Mouse (Mus musculus): Measurements from ENCODE around the gene Gm6880.
"Not testable (repeated sequence)": the region's sequence is repeated elsewhere in the genome, so short reads cannot be mapped to it uniquely, and the experiment has no call there.

DNA sequence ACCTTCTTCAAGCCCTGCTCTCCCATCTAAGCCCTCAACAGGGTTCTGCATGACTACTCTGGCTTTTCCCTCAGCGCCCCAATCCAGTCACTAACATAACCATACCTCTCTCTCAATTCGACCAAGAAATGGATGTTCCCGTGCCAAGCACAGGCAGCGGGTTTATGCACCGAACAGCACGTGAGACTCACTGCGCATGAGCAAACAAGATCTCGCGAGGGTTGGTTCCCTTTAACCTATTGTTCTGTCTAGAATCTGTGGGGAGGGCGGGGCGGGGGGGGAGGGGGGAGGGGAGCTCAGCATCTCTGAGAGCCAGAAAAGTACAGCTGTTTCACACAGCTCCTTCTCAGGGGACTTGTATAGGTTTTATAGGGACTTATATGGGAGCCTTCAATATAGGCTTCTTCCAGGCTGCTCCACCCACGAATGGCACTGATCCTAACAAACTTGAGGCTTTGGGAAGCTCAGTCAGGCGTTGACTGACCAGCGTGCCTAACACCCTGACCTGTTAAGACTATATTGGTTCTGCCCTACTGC, at the start of gene Gm6880:
- not testable (repeated sequence) for TF ChIP-seq CTCF (IDR thresholded peaks at IDR 0.05; ENCODE audit: low read depth, low read length); POLR2A (IDR thresholded peaks at IDR 0.05; ENCODE audit: borderline replicate concordance, low read depth, low read length)
